Mouse (Mus musculus): Measurements from ENCODE around the gene Pigq. TPM values are rescaled to one million over a fixed set of nuclear protein-coding genes. Genes with fewer than 3 reads are reported as not detected.
A peak's percentile ranks its signal among the peaks of the same experiment; 100 is the strongest.

Gene Pigq
- total and polyA plus RNA-seq, 2 experiments from 2014 or later = 47.2 to 67.9 TPM

GRCm38 (mm10) chr17:25919786-25920642, 24.7 kb downstream of the Pigq start:
- peak overlapping the region; percentile 93 for H3K9ac ChIP-seq (replicated peaks; ENCODE audit: low read depth, low read length)
- H3K27me3 ChIP-seq (ENCODE audit: control insufficient read depth, insufficient read depth, low read length) = no peaks in the 10 kb centered on the region
- DNase-seq (ENCODE audit: low spot score) = peak; percentile 100
- H3K9me3 ChIP-seq (replicated peaks; ENCODE audit: control insufficient read depth, low read length) = no peaks in the 10 kb centered on the region
- H3K4me1 ChIP-seq (ENCODE audit: control insufficient read depth, insufficient read depth) = peaks cover 11% of the 10 kb centered on the region
- WGBS = under 1% methylated on average over 32 of the region's 40 CpGs
- no peaks in the 10 kb centered on the region for H3K36me3 ChIP-seq (replicated peaks; ENCODE audit: control insufficient read depth, insufficient read depth, low read length)
- H3K27ac ChIP-seq (ENCODE audit: low read depth) = peak overlapping the region; percentile 93
- TF ChIP-seq EP300 (IDR thresholded peaks at IDR 0.05; ENCODE audit: low read depth) = peak; percentile 29
- TF ChIP-seq CTCF (IDR thresholded peaks at IDR 0.05; ENCODE audit: low read depth) = no peak; the same call in 1 of the 2 replicates
- peak overlapping the region; percentile 85 for H3K4me2 ChIP-seq (ENCODE audit: low read depth, low read length)
- ATAC-seq (ENCODE audit: insufficient read depth, low read depth) = peak; percentile 96
- H3K4me3 ChIP-seq (ENCODE audit: low read depth, low read length) = peak overlapping the region; percentile 98

DNA sequence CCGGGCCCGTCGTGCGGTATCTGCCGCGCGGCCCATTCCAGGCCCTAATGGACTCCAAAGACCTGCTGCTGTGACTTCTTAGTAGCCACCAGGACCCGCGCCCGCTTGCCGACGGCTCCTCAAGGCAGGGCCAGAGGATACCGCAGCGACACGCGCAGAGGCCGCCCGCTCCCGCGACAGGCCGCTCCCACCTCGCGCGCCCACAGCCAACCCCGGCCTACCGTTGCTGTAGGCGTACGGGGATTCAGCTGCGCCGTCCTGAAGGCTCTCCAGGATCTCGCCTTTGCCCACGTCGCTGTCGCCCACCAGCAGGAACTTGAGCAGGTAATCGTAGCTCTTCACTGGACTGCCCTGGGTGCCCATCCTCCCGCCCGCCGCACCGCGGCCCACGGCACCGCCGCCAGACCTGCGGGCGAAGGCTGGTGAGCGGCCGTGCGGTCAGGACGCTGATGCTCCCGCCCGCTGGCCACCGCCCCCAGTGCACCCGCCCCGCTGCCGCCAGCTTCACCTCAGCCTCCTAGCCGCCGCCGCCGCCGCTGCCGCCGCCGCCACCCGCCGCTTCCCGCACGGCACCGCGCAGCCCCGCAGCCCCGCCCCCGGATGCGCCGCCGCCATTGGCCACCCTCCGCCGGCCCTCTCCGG, 25.5 kb downstream of the Pigq start, which contains the start of gene Rab40c:
TSS of gene Rab40c (minus strand) at position 584 of the 642 bp plus-strand sequence.
- no peak for TF ChIP-seq EP300 (IDR thresholded peaks at IDR 0.05; ENCODE audit: low read depth)
- TF ChIP-seq CTCF (IDR thresholded peaks at IDR 0.05; ENCODE audit: low read depth) = no peak
- WGBS = 1% methylated on average over 58 of the region's 78 CpGs
- Histone ChIP-seq H3K27ac (ENCODE audit: low read depth) (peak within 1 kb of the TSS; percentile 93), H3K27me3 (ENCODE audit: control insufficient read depth, insufficient read depth, low read length) (no peaks in the 10 kb centered on the region), H3K9me3 (replicated peaks; ENCODE audit: control insufficient read depth, low read length) (no peaks in the 10 kb centered on the region), H3K9ac (replicated peaks; ENCODE audit: low read depth, low read length) (peak within 1 kb of the TSS; percentile 93), H3K4me3 (ENCODE audit: low read depth, low read length) (peak within 1 kb of the TSS; percentile 98), H3K4me2 (ENCODE audit: low read depth, low read length) (peak within 1 kb of the TSS; percentile 85), H3K36me3 (replicated peaks; ENCODE audit: control insufficient read depth, insufficient read depth, low read length) (no peaks in the 10 kb centered on the region), H3K4me1 (ENCODE audit: control insufficient read depth, insufficient read depth) (peaks cover 11% of the 10 kb centered on the region)
- ATAC-seq (ENCODE audit: insufficient read depth, low read depth) (no peak), DNase-seq (ENCODE audit: low spot score) (no peak)

DNA sequence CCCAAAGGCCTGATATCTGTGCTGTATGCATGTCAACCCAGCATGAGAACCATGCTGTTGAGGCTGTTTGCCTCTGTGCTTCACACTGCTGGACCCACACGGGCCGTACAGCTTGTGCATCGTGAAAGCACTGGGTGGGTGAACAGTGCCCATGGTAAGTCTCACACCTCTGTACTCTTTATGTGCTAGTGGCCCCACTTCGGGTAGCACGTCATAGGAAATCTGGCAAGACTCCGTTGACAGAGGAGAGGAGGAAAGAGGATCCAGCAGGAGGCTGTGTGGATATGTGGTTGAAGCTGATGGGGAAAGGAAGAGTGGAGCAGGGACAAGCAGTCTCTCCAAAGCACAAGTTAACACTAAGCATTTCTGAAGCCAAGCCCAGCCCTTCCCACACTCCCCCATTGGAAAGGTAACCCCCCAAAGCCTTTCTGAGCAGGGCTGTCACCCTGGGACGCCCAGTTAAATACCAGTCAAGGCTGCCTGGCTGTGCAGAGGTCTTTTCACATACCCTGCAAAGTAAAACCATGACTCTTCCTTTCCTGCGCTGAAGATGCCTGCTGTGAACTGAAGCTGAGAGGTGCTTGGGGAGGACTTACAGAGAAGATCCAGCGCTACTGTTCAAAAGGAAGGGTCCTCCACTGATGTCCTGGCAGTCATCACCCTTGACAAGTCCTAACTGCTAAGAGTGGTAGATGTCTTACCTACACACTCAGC, 26.5 kb downstream of the Pigq start:
- no peaks in the 10 kb centered on the region for H3K27me3 ChIP-seq (ENCODE audit: control insufficient read depth, insufficient read depth, low read length)
- H3K9me3 ChIP-seq (replicated peaks; ENCODE audit: control insufficient read depth, low read length) = no peaks in the 10 kb centered on the region
- no peak for ATAC-seq (ENCODE audit: insufficient read depth, low read depth)
- H3K4me2 ChIP-seq (ENCODE audit: low read depth, low read length) = peak overlapping the region; percentile 75
- peaks cover 21% of the 10 kb centered on the region for H3K4me1 ChIP-seq (ENCODE audit: control insufficient read depth, insufficient read depth)
- H3K4me3 ChIP-seq (ENCODE audit: low read depth, low read length) = peak overlapping the region; percentile 98
- H3K27ac ChIP-seq (ENCODE audit: low read depth) = no peak overlapping the region
- TF ChIP-seq CTCF (IDR thresholded peaks at IDR 0.05; ENCODE audit: low read depth) (no peak), EP300 (IDR thresholded peaks at IDR 0.05; ENCODE audit: low read depth) (no peak)
- H3K9ac ChIP-seq (replicated peaks; ENCODE audit: low read depth, low read length) = peak overlapping the region; percentile 93
- 71% methylated on average over 9 of the region's 9 CpGs for WGBS
- H3K36me3 ChIP-seq (replicated peaks; ENCODE audit: control insufficient read depth, insufficient read depth, low read length) = no peaks in the 10 kb centered on the region
- no peak for DNase-seq (ENCODE audit: low spot score)

DNA sequence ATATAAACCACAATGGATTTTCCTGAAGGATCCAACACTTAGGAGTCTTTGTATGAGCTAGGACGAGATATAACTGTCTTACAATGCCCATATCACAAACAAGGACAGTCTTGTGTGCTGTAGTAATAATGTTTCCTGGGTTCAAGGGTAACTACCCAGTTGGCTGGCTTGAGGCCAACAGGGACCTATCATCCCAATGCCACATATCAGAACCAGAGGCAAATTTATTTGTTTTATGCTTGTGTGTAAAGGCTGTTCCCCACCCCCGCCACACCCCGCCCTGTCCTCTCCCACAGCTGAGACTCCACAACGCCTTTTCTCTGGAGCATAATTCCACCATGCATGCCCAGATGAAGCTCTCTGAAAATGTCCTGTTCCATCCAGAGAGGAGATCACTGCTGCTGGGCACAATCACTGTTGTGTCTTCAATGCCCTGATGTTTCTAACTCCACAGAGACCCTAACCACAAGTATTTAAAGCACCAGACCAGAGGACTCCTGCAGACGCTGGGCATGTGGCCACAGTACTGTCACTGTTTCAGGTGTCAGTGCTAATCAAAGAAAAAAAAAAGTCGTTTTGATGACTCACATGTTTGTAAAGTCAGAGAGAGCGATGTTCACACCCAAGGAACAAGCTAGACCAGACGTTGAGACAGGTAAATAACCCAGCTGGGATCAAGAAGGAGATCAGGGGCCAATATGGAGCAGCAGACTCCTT, 27.6 kb downstream of the Pigq start:
- Histone ChIP-seq H3K9ac (replicated peaks; ENCODE audit: low read depth, low read length) (no peak overlapping the region), H3K27ac (ENCODE audit: low read depth) (no peak overlapping the region), H3K27me3 (ENCODE audit: control insufficient read depth, insufficient read depth, low read length) (no peaks in the 10 kb centered on the region), H3K9me3 (replicated peaks; ENCODE audit: control insufficient read depth, low read length) (no peaks in the 10 kb centered on the region), H3K36me3 (replicated peaks; ENCODE audit: control insufficient read depth, insufficient read depth, low read length) (no peaks in the 10 kb centered on the region), H3K4me1 (ENCODE audit: control insufficient read depth, insufficient read depth) (peaks cover 22% of the 10 kb centered on the region), H3K4me2 (ENCODE audit: low read depth, low read length) (no peak overlapping the region), H3K4me3 (ENCODE audit: low read depth, low read length) (no peak overlapping the region)
- ATAC-seq (ENCODE audit: insufficient read depth, low read depth) (no peak), DNase-seq (ENCODE audit: low spot score) (no peak)
- TF ChIP-seq EP300 (IDR thresholded peaks at IDR 0.05; ENCODE audit: low read depth) = no peak
- WGBS = 74% methylated on average over 8 of the region's 8 CpGs

GRCm38 (mm10) chr17:25914295-25914694, 30.4 kb downstream of the Pigq start:
- peak overlapping the region; percentile 71 for H3K27ac ChIP-seq (ENCODE audit: low read depth)
- H3K9me3 ChIP-seq (replicated peaks; ENCODE audit: control insufficient read depth, low read length) = no peaks in the 10 kb centered on the region
- 61% methylated on average over 4 of the region's 4 CpGs for WGBS
- DNase-seq (ENCODE audit: low spot score) (no peak), ATAC-seq (ENCODE audit: insufficient read depth, low read depth) (no peak)
- no peak overlapping the region for H3K4me3 ChIP-seq (ENCODE audit: low read depth, low read length)
- H3K36me3 ChIP-seq (replicated peaks; ENCODE audit: control insufficient read depth, insufficient read depth, low read length) = no peaks in the 10 kb centered on the region
- H3K4me1 ChIP-seq (ENCODE audit: control insufficient read depth, insufficient read depth) = peaks cover 22% of the 10 kb centered on the region
- TF ChIP-seq CTCF (IDR thresholded peaks at IDR 0.05; ENCODE audit: low read depth) (no peak), EP300 (IDR thresholded peaks at IDR 0.05; ENCODE audit: low read depth) (no peak)
- H3K27me3 ChIP-seq (ENCODE audit: control insufficient read depth, insufficient read depth, low read length) = no peaks in the 10 kb centered on the region
- H3K4me2 ChIP-seq (ENCODE audit: low read depth, low read length) = no peak overlapping the region
- H3K9ac ChIP-seq (replicated peaks; ENCODE audit: low read depth, low read length) = no peak overlapping the region
